Mouse (Mus musculus): ENCODE measurements around the gene Nabp2.

DNA sequence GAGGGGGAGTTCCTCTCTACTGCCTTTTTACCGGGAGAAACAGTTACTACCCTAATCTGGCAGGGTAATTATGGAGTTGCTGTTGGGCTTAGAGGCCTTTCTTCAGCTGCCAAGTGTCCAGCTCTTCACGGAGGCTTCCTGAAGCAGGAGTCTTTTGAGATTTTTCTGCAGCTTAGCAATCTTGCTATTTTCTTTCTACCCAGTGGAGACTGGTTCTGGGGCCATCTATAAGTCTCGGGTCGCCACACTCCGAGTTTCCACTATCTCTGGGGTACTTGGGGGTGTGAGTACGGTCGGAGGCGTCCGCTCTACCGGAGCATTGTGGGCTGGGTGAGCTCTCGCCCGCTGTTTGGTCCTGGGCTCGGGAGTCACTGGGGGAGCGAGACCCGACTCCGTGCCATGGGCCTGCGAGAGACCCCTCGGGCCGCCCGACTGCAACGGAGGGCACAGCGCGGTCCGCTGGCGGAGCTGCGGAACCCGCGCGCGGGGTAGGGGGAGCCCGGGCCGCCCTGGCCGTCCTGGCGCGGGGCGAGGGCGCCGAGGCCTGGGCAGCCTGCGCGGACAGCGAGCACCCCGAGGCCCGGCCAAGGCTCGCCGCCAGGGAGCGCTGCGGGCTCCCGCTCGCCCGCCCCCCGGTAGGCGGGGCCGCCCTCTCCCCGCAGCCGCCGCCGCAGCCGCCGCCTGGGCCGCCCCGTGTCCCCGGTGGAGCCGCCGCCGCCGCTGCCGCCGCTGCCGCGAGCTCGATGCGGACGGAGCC is 34.7 kb downstream of the Nabp2 start, which contains the start of gene Ankrd52:
- TF ChIP-seq CTCF (IDR thresholded peaks at IDR 0.05; ENCODE audit: low read depth), result peak; percentile 53
- no peak for TF ChIP-seq EP300 (IDR thresholded peaks at IDR 0.05; ENCODE audit: low read depth)

All from liver, postnatal 0 days (tissue).